Mouse (Mus musculus) midbrain, embryonic 13.5 days (tissue): ENCODE results near the gene Zfp229. TPM values are rescaled to one million over a fixed set of nuclear protein-coding genes. Genes with fewer than 3 reads are reported as not detected.
A peak's percentile ranks its signal among the peaks of the same experiment; 100 is the strongest.
"Not testable (repeated sequence)": the region's sequence is repeated elsewhere in the genome, so short reads cannot be mapped to it uniquely, and the experiment has no call there.

ENCODE experiments used
- ATAC-seq: fragments of 200-750 bp; cut with Nextera tagmentation; 2 replicates; pipeline ENCODE4 v1.8.0; 2017; ENCODE audit warnings: mild to moderate bottlenecking, moderate TSS enrichment, moderate library complexity
- H3K27ac ChIP-seq: fragments of 300-500 bp; sonication (generic); 2 replicates; pipeline ENCODE4 v1.5.1; 2015; ENCODE audit warnings: inconsistent platforms, mild to moderate bottlenecking, moderate library complexity
- H3K27me3 ChIP-seq: fragments of 300-500 bp; sonication (generic); 2 replicates; pipeline ENCODE4 v1.6.1; 2015; ENCODE audit warnings: mild to moderate bottlenecking, inconsistent platforms
- H3K36me3 ChIP-seq: fragments of 300-500 bp; sonication (generic); 2 replicates; pipeline ENCODE4 v1.6.1; 2015; ENCODE audit warnings: mild to moderate bottlenecking, inconsistent platforms
- H3K4me1 ChIP-seq: fragments of 300-500 bp; sonication (generic); replicated peaks from 2 replicates; pipeline ENCODE4 v1.6.1; 2015; ENCODE audit warnings: inconsistent platforms
- H3K4me2 ChIP-seq: fragments of 300-500 bp; sonication (generic); replicated peaks from 2 replicates; pipeline ENCODE4 v1.6.1; 2015; ENCODE audit warnings: moderate library complexity, mild to moderate bottlenecking, inconsistent platforms
- H3K4me3 ChIP-seq: fragments of 300-500 bp; sonication (generic); replicated peaks from 2 replicates; pipeline ENCODE4 v1.5.1; 2015; ENCODE audit warnings: mild to moderate bottlenecking, inconsistent platforms
- H3K9ac ChIP-seq: fragments of 300-500 bp; sonication (generic); replicated peaks from 2 replicates; pipeline ENCODE4 v1.6.1; 2015; ENCODE audit warnings: mild to moderate bottlenecking, inconsistent platforms
- H3K9me3 ChIP-seq: fragments of 300-500 bp; sonication (generic); 2 replicates; pipeline ENCODE4 v1.6.1; 2016; ENCODE audit warnings: mild to moderate bottlenecking, inconsistent platforms
- WGBS: fragments of 180-500 bp; shearing (Covaris S2); methylation state at CpG from one replicate; pipeline ENCODE4 v1.1.7; 2015; 5-methylcytosine and 5-hydroxymethylcytosine counted together
- polyA plus RNA-seq: library from polyadenylated mRNA; unstranded; fragments of >200 nt; fragmentation: Nextera tagmentation; extraction: Ambion mirVana; gene quantifications from 2 replicates; pipeline ENCODE4 v1.2.1, GENCODE M21; 2015

The Zfp229 gene
- polyA plus RNA-seq, 1 experiment from 2014 or later = 11.4 TPM

DNA sequence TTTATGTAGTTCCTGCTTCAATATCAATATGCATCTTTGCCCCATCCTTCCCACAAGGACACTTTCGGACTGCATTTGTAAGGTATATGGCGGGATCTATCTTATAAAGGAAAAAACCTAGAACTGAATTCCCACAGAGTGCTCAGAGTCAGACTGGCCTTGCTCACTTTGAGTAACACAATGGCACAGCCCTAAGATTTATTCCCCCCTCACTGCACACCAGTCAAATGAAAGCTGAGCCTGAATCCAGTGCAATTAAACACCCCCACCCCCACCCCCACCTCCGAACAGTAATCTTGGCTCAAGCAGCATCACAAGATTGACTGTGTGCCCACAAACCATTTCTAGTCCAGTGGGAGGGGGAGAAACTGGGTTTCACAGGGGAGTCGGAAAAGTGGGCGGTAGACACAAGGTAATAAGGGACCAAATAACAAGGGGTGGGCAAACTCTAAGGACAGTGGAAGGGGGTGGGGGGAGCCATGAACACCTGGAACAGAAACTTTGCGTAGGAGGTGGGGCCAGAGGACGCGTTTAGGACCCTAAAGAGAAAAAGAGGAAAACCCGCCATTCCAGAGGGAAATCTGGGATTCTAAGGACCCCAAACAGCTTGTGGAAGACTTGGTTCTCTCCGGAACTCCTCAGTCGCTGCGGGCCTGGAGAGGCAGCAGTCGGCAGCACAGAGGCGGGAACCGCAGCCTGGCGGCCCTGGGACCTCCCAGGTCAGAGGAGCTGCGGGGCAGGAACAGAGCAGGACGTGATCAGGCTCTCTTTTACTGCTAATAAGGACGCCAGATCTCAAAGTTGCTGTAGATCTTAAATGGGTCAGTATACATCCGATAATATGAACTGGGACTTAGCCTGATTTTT is 23.0 kb downstream of the Zfp229 start:
- 12% methylated on average over 20 of the region's 20 CpGs for WGBS
- H3K9me3 ChIP-seq = no peaks in the 10 kb centered on the region
- H3K4me3 ChIP-seq = peak overlapping the region; percentile 33
- peaks cover 14% of the 10 kb centered on the region for H3K4me1 ChIP-seq
- H3K27me3 ChIP-seq = no peaks in the 10 kb centered on the region
- peak; percentile 55 for ATAC-seq
- H3K4me2 ChIP-seq = peak overlapping the region; percentile 59
- no peak overlapping the region for H3K27ac ChIP-seq
- H3K36me3 ChIP-seq = no peaks in the 10 kb centered on the region
- peak overlapping the region; percentile 63 for H3K9ac ChIP-seq

GRCm38 (mm10) chr17:21770336-21770735 is 39.7 kb downstream of the Zfp229 start:
- H3K27me3 ChIP-seq = no peaks in the 10 kb centered on the region
- no peaks in the 10 kb centered on the region for H3K4me1 ChIP-seq
- 81% methylated on average over 2 of the region's 2 CpGs for WGBS
- no peak overlapping the region for H3K4me2 ChIP-seq
- H3K9me3 ChIP-seq = 0 out of 2 replicates have a peak, but pooled peaks cover 3% of the 10 kb centered on the region
- no peaks in the 10 kb centered on the region for H3K36me3 ChIP-seq
- H3K9ac ChIP-seq = no peak overlapping the region
- no peak for ATAC-seq
- H3K27ac ChIP-seq = no peak overlapping the region
- no peak overlapping the region for H3K4me3 ChIP-seq

DNA sequence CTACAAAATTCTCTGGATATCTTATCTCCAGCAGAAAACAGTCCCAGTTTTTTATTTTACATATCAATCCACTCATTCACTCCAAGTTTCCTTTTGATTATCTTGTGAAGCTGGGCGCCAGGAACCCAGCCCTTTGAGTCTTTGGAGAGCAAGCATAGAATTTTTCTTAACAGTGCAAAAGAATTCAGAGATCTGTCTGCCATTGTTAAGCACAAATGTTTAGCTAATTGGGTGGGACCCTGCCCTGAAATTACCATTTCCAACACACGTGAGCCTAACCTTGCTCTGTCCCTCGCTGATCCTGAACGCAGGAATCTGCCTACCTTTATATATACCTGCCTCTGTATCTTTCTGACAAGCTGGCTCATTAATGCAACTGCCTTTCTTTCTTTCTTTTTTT is 61.7 kb downstream of the Zfp229 start:
- Histone ChIP-seq H3K9me3 (0 out of 2 replicates have a peak, but pooled peaks cover 3% of the 10 kb centered on the region), H3K4me3 (no peak overlapping the region), H3K4me2 (no peak overlapping the region), H3K36me3 (no peaks in the 10 kb centered on the region), H3K27ac (no peak overlapping the region), H3K9ac (no peak overlapping the region), H3K4me1 (no peaks in the 10 kb centered on the region), H3K27me3 (no peaks in the 10 kb centered on the region)
- 81% methylated on average over 4 of the region's 4 CpGs for WGBS
- no peak for ATAC-seq

- not testable (repeated sequence) for H3K9ac ChIP-seq, H3K27me3 ChIP-seq, H3K9me3 ChIP-seq, H3K4me3 ChIP-seq, H3K27ac ChIP-seq, ATAC-seq, H3K36me3 ChIP-seq, H3K4me1 ChIP-seq, H3K4me2 ChIP-seq
- WGBS = 50% methylated on average over 19 of the region's 19 CpGs
Measured at GRCm38 (mm10) chr17:21801373-21801772, 70.8 kb downstream of the Zfp229 start.

Other genes starting within 250 kb of the Zfp229 start
- 9.5 and 11.1 TPM in 2 replicates for gene Zfp53, start 241.8 kb upstream of the Zfp229 start, polyA plus RNA-seq
- 0.84 and 1.2 TPM in 2 replicates for gene Zfp52, start 195.3 kb upstream of the Zfp229 start, polyA plus RNA-seq
- gene Zfp948, start 163.8 kb upstream of the Zfp229 start, polyA plus RNA-seq = 15.1 and 17.9 TPM in 2 replicates
- 11.9 TPM in 2 replicates for gene Zfp983, start 80.2 kb upstream of the Zfp229 start, polyA plus RNA-seq
- 18.5 and 23.8 TPM in 2 replicates for gene Gm10226, start 38.9 kb upstream of the Zfp229 start, polyA plus RNA-seq
- 18.9 and 19.3 TPM in 2 replicates for gene Zfp760, start 23.1 kb upstream of the Zfp229 start, polyA plus RNA-seq
- gene Zfp820, start 115.0 kb downstream of the Zfp229 start, polyA plus RNA-seq = 2.8 and 3.1 TPM in 2 replicates
- gene Zfp995, start 179.1 kb downstream of the Zfp229 start, polyA plus RNA-seq = 11.8 and 12.0 TPM in 2 replicates
- 20.9 and 21.5 TPM in 2 replicates for gene Zfp942, start 231.7 kb downstream of the Zfp229 start, polyA plus RNA-seq
- 20.7 and 22.3 TPM in 2 replicates for gene Zfp943, start 231.8 kb downstream of the Zfp229 start, polyA plus RNA-seq